Mouse (Mus musculus) T-helper 1 cell (primary cell): ENCODE results near the gene Lonp2.

ENCODE experiments used
- in situ Hi-C: fragments of 300-600 bp; cut with MboI, MseI; formaldehyde crosslinking; loops from one replicate; pipeline ENCODE4 v1.15.1; 2025; ENCODE audit warnings: high pct_unique_total_duplicates

Gene Lonp2

GRCm38 (mm10) chr8:86623551-86623910 is 312 bp upstream of the Lonp2 start:
- in situ Hi-C loops: loop anchor here (10.0 kb wide), 1 partner anchor 261 kb away; the partner anchor contains the start of gene N4bp1

GRCm38 (mm10) chr8:86624915-86625314 is 1.1 kb downstream of the Lonp2 start:
- in situ Hi-C loops: loop anchor here (10.0 kb wide), 1 partner anchor 260 kb away; the partner anchor contains the start of gene N4bp1

GRCm38 (mm10) chr8:86630212-86630611 is 6.4 kb downstream of the Lonp2 start:
- in situ Hi-C loops: no loop called here

GRCm38 (mm10) chr8:86631395-86631794 is 7.6 kb downstream of the Lonp2 start:
- in situ Hi-C loops: no loop called here

- in situ Hi-C loops: loop anchor here (5.0 kb wide), 1 partner anchor 94 kb away; no protein-coding TSS in a partner anchor
Observed at GRCm38 (mm10) chr8:86637826-86638225, 14.0 kb downstream of the Lonp2 start.

GRCm38 (mm10) chr8:86638981-86639380 is 15.1 kb downstream of the Lonp2 start:
- in situ Hi-C loops: loop anchor here (5.0 kb wide), 1 partner anchor 93 kb away; no protein-coding TSS in a partner anchor

- in situ Hi-C loops: no loop called here
Observed at GRCm38 (mm10) chr8:86642682-86643081, 18.8 kb downstream of the Lonp2 start.

GRCm38 (mm10) chr8:86644661-86645060 is 20.8 kb downstream of the Lonp2 start:
- in situ Hi-C loops: no loop called here

- in situ Hi-C loops: no loop called here
Observed at GRCm38 (mm10) chr8:86647771-86648170, 23.9 kb downstream of the Lonp2 start.

- in situ Hi-C loops: no loop called here
Observed at GRCm38 (mm10) chr8:86651416-86651815, 27.6 kb downstream of the Lonp2 start.

GRCm38 (mm10) chr8:86652546-86652945 is 28.7 kb downstream of the Lonp2 start:
- in situ Hi-C loops: no loop called here

GRCm38 (mm10) chr8:86654578-86654977 is 30.7 kb downstream of the Lonp2 start:
- in situ Hi-C loops: no loop called here

GRCm38 (mm10) chr8:86668750-86669149 is 44.9 kb downstream of the Lonp2 start:
- in situ Hi-C loops: no loop called here

- in situ Hi-C loops: no loop called here
Observed at GRCm38 (mm10) chr8:86669259-86669658, 45.4 kb downstream of the Lonp2 start.

GRCm38 (mm10) chr8:86686629-86687028 is 62.8 kb downstream of the Lonp2 start:
- in situ Hi-C loops: no loop called here

GRCm38 (mm10) chr8:86692107-86692506 is 68.3 kb downstream of the Lonp2 start:
- in situ Hi-C loops: no loop called here

- in situ Hi-C loops: no loop called here
Observed at GRCm38 (mm10) chr8:86694011-86694410, 70.2 kb downstream of the Lonp2 start.

GRCm38 (mm10) chr8:86695703-86696102 is 71.9 kb downstream of the Lonp2 start:
- in situ Hi-C loops: no loop called here

- in situ Hi-C loops: no loop called here
Observed at GRCm38 (mm10) chr8:86698811-86699421, 75.1 kb downstream of the Lonp2 start.

- in situ Hi-C loops: no loop called here
Observed at GRCm38 (mm10) chr8:86699471-86699870, 75.6 kb downstream of the Lonp2 start.

GRCm38 (mm10) chr8:86702453-86702852 is 78.6 kb downstream of the Lonp2 start:
- in situ Hi-C loops: no loop called here

GRCm38 (mm10) chr8:86705317-86705716 is 81.5 kb downstream of the Lonp2 start:
- in situ Hi-C loops: no loop called here

GRCm38 (mm10) chr8:86706756-86707155 is 82.9 kb downstream of the Lonp2 start:
- in situ Hi-C loops: no loop called here

GRCm38 (mm10) chr8:86707873-86708272 is 84.0 kb downstream of the Lonp2 start:
- in situ Hi-C loops: no loop called here
